Mouse (Mus musculus) T-helper 2 cell (primary cell): Measurements from ENCODE around the gene Adamts8.

Experiments used
- in situ Hi-C: fragments of 300-600 bp; cut with MboI, MseI; formaldehyde crosslinking; loops from one replicate; pipeline ENCODE4 v1.15.1; 2025; ENCODE audit warnings: high pct_unique_total_duplicates

Adamts8 gene

GRCm38 (mm10) chr9:30976339-30977023 is 34.1 kb downstream of the Adamts8 start:
- in situ Hi-C loops: no loop called here

GRCm38 (mm10) chr9:30980467-30980866 is 38.1 kb downstream of the Adamts8 start:
- in situ Hi-C loops: no loop called here

DNA sequence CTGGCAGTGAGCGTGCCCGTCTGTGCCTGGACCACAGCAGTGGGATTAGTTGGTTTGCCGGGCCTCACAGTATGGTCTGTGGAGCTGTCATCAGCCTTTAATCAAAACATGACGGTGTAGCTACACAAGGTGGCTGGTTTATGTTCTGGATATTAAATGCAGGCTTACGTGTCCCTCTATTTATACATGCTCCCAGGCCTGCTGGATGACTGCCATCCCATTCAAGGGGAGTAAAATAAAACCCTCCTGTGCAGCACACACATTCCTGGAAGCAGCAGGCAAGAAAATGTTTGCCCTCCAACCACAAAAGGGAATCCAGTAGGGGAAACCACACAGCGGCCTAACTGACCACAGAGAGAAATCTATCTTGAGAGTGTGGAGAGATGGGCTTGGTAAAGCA is 43.4 kb downstream of the Adamts8 start:
- in situ Hi-C loops: no loop called here

- in situ Hi-C loops: no loop called here
Measured at GRCm38 (mm10) chr9:30993106-30993505, 50.7 kb downstream of the Adamts8 start.

DNA sequence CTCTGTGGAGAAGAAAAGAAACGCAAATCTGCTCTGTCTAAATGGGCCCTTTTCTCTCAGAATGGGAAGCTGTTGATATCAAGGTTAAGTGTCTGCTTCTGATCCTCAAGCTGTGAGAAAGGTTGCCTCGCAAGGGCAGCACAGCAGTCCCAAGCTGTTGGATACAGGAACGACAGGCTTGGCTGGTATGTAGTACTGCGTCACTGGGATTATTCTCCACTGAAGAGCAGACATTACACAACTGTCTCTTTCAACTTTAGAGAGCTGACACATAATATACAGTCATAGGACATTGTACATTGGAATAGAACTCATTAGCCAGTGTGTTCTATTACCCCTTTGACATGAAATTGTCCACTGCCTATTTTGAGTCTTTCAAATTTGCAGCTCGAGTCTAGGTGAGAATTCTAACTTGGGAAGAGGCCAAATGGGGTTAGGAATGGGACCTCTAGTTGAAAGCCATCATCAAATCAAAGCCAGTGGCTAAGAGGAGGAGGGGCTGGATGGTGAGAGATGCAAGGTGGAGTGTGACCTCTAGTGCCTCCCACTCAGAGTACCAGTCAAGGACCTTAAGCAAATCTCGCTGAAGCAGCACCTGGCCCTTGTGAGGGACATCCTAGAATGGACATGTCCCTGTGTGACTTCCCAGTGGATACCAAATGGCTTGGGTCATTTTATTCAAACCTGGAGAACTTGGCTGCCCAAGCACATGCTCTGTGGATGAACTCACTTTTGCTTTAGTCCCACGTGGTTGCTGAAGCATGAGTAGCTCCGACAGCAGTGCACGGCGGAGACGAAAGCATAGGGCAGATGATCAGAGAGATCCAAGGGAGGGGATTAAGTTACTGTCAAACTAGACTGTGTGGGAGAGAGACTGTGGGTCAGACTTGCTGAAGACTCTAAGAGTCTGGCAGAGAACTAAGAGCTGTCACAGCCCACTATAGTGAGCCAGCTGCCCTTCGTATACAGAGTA is 54.5 kb downstream of the Adamts8 start:
- in situ Hi-C loops: no loop called here

DNA sequence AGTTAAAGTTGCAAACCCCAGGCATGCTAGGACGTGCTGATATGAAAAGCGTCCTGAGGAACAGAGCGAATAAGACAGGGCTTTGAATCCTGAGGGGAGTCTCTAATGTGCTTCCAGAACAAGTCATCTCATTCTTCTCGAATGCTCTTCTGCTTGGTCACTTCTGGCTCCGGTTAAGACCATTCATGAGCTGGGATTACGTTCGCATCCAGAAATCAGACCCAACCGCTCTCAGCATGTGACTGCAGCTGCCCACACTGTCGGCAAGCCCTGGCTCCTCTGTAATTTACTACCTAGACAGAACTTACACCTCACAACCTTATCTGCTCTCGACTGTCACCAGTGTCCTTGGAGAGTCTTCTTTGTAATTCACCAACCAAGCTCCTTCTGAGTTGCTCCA is 58.3 kb downstream of the Adamts8 start:
- in situ Hi-C loops: no loop called here

GRCm38 (mm10) chr9:31002528-31002927 is 60.2 kb downstream of the Adamts8 start:
- in situ Hi-C loops: no loop called here

- in situ Hi-C loops: no loop called here
Measured at GRCm38 (mm10) chr9:31009334-31009733, 67.0 kb downstream of the Adamts8 start.

DNA sequence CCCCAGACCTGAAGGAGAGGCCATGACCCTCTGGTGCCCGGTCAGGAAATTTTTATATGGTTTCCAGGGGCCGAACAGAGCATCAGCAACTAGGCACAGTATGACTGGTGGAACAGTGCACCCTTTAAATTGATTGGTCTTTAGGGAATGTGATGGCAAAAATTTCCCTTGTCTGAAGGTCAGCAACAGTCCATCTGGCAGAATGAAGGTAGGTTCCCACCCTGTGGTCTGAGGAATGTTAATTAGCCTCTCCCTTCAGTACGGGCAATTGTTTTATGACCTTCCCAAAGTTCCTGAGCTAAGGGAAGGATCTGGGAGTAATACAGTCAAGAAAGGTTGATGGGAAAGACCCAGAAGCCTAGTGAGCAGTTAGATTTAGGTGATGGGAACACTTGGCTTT is 67.7 kb downstream of the Adamts8 start:
- in situ Hi-C loops: no loop called here

- in situ Hi-C loops: no loop called here
Measured at GRCm38 (mm10) chr9:31010749-31011148, 68.4 kb downstream of the Adamts8 start.

DNA sequence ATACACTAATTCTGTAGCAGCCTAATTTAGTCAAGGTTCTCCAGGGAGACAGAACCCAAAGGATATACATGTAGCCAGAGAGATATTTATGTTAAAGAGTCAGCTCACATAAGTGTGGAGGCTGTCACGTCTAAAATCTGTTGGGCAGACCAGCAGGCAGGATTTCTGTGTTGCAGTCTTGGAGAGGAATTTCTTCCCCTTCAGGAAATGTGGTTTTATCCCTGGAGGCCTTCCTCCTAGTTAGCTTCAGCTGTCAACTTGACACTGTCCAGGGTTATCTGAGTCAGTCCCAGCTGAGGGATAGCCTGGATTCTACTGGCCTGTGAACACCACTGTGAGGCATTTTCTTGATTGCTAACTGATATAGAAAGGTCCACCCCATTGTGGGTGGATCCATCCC is 69.2 kb downstream of the Adamts8 start:
- in situ Hi-C loops: no loop called here

DNA sequence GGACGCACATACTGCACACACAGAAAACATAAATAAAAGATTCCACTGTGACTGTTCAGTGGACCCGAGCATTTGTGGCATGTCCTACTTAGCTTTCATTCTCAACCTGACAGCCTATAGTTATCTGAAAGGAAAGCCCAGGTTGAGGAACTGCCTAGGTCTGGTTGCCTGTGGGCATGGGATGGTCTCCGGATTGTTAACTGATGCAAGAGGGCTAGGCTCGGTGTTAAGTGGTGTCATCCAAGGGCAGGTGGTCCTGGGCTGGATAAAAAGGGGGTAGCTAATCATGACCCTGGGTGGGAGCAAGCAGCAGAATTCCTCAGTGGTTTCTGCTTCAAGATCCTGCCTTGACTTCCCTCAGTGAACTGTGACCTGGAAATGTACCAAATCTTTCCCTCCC is 70.3 kb downstream of the Adamts8 start:
- in situ Hi-C loops: no loop called here

- in situ Hi-C loops: no loop called here
Measured at GRCm38 (mm10) chr9:31013415-31013814, 71.1 kb downstream of the Adamts8 start.
